Mouse (Mus musculus) kidney, adult 11 months (tissue): ENCODE measurements around the gene Acap3.

Source experiments
- DNase-seq: peaks from one replicate; pipeline ENCODE4 v3.0.0; 2022

Gene Acap3

GRCm38 (mm10) chr4:155887674-155888073, 3.9 kb upstream of the Acap3 start:
- DNase-seq, result no peak

DNA sequence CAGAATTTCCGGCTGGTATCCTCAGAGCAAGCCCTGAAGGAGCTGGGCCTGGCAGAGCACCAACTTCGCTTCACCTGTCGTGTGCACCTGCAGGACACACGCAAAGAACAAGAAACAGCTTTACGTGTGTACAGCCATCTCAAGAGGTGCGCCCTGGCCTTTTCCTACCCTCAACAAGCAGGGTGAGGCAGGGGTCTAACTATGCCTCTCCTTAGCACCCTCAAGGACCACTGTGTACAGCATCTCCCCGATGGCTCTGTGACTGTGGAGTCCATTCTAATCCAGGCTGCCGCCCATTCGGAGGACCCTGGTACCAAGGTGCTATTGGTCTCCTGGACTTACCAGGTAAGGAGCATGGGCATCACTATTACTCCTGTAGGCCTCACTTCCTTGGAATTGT, 3.4 kb upstream of the Acap3 start:
- no peak for DNase-seq

GRCm38 (mm10) chr4:155889316-155889715, 2.3 kb upstream of the Acap3 start:
- DNase-seq, result no peak

DNA sequence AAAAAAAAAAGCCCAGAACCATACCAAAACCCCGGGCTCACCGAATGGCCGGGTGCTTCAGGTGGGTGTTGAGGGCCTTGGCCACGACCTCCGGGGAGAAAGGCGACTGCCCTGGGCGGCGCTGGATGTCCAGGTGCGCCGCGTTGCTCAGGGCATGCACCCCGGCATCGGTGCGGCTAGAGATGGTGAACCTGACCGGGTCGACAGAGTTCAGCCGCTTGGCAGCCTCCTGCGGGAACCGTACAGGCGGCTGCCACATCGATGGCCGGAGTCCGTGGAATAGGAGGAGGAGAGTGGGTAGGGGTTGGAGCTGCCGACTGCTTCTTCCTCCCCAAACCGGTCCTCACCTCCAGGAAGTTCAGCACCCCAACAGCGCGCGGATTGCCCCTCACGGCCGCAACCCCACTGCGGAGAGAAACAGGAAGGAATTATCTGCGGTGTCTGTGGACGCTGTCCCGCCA, 581 bp upstream of the Acap3 start:
- DNase-seq, result no peak

DNA sequence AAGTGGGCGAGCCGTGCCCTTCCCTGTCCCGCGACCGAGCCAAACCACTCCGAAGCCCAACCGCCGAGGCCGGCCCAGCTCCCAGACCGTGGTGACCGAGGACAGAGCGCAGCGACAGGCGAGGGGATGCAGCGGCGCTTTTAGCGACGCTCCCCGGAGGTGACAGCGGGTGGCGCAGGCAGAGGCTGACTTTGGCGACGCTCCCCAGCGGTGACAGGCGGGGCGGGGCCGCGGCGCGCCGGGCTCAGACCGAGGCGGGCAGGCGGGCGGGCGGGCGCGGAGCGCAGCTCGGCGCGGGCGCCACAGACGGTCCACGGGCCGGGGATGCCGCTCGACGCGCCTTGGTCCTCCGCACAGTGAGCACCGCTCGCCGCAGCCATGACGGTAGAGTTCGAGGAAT, 395 bp downstream of the Acap3 start:
- DNase-seq, result peak; percentile 64

DNA sequence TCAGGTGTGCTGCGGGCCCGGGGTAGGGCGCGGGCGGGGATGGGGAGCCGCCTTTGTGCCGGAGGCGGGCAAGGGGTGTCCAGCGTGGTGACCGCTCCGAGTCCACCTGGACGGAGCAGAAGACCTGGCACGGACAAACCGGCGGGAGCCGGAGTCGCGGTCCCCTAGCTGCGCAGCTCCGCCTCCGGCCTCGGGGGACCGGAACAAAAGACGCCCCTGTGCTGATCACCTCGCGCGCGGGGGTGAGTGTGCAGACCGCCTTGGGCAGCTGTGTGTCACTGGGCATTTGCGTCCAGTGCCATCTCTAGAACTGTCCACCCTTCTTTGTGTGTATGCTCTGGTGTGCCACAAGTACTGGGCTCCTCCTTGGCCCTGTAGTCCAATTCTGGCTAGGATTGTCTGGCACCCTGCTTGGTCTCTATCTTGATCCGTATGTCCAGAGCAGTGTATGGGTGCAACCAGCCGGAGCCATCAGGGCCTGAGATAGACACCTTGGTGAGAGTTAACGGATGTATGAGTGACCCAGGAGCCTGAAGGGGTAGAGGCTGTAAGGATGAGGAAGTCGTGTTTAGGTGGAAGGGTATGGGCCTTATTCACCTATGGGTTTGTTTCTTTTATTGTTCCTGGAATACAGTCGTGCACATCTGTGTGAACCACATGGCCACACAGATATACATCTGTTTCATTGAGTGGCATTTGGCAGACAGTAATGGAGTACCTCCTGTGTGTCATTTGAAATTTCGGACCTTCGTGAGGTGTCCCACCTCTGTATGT, 1.0 kb downstream of the Acap3 start:
- DNase-seq, result no peak

GRCm38 (mm10) chr4:155893212-155893690, 1.6 kb downstream of the Acap3 start:
- no peak for DNase-seq

- peak; percentile 54 for DNase-seq
Measured at GRCm38 (mm10) chr4:155894311-155894881, 2.8 kb downstream of the Acap3 start.

DNA sequence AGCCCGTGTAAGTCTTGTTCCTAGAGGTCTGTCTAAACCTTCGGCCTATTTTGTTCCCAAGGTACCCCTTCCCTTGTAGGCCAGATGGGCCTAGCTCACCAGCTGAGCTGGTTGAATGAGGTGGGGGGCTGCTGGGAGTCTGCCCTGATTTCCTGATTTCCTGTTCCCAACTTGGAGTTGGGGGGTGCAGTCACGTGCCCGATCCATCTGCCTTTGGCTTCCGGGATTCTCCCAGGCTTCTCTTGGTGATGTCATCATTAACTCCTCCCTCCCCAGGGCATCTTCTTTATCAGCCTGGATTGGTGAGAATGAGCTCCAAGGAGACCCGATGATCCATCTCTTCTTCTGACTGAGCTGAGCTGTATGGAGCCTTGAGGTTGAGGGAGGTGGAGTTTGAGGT, 3.6 kb downstream of the Acap3 start:
- peak; percentile 42 for DNase-seq

- DNase-seq, result no peak
Measured at GRCm38 (mm10) chr4:155895826-155896225, 4.2 kb downstream of the Acap3 start.

DNA sequence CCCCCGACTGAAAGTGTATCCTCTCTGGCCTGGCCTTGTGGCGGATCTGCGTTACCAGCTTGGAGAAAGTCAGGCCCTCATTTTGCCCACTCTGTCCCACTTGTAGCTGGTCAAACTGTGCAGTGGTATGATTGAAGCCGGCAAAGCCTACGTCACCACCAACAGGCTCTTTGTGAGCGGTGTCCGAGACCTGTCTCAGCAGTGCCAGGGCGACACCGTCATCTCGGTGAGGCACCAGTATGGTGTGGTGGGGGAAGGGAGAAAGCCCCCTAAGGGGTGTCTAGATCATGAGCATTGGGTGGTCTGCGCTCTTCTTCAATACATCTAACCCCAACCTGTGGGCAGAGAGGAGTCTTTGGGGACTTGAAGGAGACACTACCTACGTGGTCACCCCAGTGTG, 4.8 kb downstream of the Acap3 start:
- DNase-seq, result no peak

DNA sequence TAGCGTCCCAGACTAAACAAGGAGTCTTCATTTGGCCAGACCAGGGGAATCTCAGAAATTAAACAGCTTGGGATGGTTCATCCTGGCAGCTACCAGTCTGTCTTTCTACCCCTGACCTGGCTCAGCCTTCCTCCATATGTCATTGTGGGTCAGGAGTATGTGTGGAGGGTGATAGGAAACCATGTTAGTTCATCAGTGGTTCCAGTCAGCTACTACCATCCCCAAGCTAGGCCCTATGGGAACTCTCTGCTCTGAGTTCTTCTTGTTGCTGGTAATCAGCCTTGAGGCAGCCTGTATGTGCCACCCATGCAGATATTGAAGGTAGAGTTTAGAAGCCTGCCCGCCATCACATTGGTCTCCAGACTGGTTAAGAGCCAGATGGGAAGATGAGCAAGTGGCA, 6.7 kb downstream of the Acap3 start:
- no peak for DNase-seq

GRCm38 (mm10) chr4:155899355-155899754, 7.7 kb downstream of the Acap3 start:
- DNase-seq, result no peak

DNA sequence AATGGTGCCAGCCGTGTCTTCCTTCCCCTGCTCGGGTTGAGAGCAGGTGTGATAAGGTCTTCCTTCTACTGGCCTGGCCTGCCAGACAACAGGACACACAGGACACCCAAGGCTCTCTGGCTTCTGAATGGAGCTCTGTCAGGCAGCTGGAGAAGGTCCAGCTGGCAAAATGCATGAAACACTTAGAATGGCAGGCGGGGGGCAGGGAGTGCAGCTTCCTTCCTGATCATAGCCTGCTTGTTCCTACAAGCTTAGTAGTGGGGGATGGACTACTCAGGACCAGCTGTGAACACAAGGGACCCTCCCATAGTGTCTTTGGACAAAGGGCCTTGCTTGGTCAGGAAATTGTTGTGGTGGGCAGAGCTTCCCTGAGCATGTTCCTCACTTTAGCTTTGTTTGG, 9.6 kb downstream of the Acap3 start:
- DNase-seq, result no peak

DNA sequence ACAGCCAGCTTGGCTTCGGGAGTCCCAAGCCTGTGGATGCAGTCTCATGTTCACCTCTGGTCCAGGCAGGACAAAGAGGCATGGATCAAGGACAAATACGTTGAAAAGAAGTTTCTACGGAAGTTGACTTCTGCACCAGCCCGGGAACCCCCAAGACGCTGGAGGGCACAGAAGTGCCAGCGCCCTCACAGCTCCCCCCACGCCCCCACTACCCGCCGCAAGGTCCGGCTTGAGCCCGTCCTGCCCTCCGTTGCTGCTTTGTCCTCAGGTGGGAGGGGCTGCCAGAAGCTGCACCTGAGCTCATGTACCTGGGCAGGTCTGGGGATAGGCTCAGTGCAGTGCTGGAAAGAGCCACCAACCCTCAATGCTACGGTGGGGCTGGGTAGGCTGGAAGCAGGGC, 11.6 kb downstream of the Acap3 start:
- no peak for DNase-seq

DNA sequence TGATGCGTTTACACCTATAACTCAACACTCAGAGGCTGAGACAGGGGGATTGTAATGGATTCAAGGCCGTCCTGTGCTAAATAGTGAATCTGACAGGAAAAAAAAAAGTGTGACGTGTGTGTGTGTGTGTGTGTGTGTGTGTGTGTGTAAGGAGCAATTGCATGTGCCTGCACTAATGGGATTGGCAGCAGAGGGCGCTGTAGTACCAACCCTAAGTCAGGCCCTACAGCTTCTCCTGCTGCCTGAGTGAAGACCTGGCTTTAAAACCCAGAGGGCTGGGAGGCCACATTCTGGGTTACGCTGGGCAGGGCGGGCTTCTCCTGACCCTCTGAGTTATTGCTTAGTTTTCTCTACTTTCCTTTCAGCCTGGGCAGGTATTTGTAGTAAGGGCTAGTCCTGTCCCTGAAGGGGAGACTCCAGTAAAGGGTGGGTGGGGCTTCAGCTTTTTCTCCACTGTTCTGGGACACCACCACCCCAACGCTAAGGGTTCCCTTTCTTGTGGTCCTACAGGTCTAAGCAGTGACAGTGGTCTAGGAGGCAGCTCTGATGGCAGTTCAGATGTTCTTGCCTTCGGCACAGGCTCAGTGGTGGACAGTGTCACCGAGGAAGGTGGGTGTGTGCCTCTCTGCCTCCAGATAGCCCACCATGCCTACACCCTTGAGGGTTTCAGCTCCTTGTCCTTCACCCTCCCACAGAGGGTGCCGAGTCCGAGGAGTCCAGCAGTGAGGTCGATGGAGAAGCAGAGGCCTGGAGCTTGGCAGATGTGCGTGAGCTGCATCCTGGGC, 12.9 kb downstream of the Acap3 start:
- peak; percentile 2 for DNase-seq

DNA sequence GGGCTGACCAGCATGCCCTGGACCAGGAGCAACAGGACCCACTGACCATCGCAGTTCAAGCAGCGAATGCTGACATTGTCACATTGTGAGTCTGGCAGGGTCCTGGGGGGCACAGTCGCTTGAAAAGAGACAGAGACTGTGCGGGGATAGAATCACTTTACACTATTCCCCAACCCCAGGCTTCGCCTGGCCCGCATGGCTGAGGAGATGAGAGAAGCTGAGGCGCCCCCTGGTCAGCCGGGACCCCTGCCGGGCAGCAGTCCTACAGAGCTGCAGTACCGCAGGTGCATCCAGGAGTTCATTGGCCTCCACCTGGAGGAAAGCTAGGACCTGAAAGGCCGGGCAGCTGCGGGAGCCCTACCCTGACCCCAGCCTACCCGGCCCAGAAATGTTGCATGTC, 14.0 kb downstream of the Acap3 start:
- DNase-seq, result no peak

- no peak for DNase-seq
Measured at GRCm38 (mm10) chr4:155906125-155906524, 14.5 kb downstream of the Acap3 start.

GRCm38 (mm10) chr4:155907003-155907402, 15.4 kb downstream of the Acap3 start:
- no peak for DNase-seq

- DNase-seq, result no peak
Measured at GRCm38 (mm10) chr4:155908281-155908680, 16.7 kb downstream of the Acap3 start.

DNA sequence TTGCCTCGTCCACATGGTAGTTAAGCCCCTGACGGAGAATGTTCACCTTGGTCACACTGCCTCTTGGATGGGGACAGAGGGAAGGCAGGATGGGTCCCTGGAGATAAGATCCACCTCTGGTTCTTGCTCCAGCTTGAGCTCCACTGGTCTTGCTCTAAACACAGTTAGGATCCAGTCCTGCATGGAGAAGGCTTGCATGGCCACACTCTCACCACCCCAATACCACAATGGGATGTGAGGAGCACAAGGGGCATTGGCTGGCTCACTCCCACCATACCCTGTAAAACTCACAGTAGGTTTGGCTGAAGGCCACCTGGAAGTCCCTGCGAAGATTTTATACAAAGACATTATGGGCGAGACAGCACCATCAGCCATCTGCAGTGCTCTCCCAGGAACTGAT, 17.1 kb downstream of the Acap3 start:
- no peak for DNase-seq

GRCm38 (mm10) chr4:155932031-155932430, 40.4 kb downstream of the Acap3 start:
- no peak for DNase-seq

DNA sequence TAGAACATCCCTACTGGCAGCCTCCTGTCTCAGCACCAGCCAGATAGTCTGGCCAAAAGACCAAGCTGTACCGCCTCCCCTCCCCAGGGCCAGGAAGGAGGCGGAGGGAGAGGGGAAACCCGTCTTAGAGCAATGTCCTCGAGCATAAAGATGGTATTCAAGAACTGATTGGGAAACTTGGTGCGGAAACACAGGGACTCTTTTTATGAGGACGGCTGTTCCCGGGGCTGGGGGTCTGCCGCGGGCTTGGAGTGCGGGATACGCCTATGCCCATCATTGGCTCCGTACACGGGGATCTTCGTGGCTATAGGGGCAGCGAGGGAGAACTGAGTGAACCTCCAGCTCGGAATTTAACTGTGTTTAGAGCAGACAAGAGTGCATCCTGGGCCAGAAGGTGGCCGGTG, 51.4 kb downstream of the Acap3 start:
- DNase-seq, result no peak
